Mouse (Mus musculus) kidney, postnatal 36 days (tissue): Measurements from ENCODE around the gene Arid2.
A peak's percentile ranks its signal among the peaks of the same experiment; 100 is the strongest.

ENCODE experiments used
- DNase-seq, 2 experiments: peaks; one replicate each; pipeline ENCODE4 v3.0.0; 2021 to 2022; ENCODE audit warnings: mixed read lengths in 2 of 2

The Arid2 gene

DNA sequence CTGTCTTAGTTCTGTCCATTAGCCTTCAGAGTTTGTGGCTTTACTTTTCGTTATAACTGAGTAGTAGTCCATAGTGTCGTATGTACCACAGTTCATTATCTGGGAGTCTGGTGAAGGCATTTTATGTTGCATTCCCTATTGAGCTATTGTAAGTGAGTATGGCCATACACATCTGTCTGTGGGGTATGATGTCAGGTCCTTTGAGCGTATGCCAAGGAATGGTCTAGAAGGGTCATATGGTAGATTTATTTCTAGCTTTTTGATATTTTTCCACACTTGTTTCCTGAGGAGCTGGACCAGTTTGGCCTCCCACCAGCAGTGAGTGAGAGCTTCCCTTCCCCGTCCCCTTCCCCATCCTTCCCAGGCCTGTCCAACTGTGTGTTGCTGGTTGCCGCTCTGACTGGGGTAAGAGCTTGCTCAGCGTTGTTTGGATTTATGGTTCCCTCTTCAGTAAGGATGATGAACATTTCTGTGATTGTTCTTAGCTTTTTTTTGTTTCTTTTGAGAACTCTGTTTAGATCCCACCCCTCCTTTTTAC lies 58.1 kb downstream of the Arid2 start:
- no peak for DNase-seq

DNA sequence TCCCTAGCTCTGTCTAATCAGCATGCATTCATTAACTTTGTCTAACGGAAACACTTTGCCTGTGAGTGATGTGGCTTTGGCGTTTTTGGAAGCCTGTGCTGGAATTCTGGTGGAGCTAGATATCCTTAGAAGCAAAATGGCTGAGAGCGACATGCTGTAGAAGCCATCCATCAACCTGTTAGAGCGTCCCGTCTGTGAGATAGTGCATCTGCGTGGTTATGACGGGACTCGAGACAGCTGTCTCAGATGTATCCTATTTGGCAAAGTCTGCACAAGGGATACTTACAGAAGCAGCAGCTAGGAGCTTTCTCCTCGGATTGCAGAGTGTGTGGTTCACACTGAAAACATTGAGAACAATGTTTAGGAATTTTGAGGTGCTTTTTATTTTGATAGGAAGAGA lies 64.1 kb downstream of the Arid2 start:
- no peak for DNase-seq

DNA sequence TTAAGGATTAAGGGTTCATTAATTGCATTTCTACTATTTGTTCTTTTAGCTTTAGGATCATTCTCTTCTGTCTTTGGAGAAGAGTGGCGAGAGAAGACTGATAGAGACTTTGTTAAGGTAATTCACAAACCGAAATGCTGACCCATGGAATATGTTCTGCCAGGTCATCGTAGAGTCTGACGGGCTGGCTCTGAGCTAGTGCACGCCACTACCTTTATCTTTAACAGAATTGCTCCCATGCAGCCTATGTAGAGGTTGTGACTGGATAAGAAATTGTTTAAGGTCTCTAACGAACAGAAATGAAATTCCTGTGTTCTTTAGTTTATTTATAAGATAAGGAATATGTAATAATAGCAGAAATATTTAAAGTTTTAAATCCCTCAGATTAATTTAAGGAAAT lies 71.6 kb downstream of the Arid2 start:
- DNase-seq = no peak

DNA sequence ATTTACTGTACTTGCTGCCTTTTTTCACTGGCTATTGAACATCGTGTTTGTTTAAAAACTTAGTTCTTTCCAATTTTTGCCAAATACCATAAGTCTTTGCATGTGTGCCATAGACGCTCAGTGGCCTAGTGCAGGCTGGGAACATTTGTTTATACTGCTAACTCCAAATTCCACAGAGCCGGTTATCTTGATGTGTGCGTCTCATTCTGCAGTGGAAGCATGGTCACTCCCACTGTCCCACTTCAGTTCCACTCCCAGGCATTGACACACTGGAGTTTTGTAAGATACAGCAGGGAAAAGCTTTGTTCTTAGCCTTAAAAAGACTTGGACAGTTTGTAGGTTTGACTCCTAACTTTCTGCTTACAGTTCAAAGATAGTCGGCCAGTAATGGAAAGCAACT lies 73.3 kb downstream of the Arid2 start:
- DNase-seq = no peak

DNA sequence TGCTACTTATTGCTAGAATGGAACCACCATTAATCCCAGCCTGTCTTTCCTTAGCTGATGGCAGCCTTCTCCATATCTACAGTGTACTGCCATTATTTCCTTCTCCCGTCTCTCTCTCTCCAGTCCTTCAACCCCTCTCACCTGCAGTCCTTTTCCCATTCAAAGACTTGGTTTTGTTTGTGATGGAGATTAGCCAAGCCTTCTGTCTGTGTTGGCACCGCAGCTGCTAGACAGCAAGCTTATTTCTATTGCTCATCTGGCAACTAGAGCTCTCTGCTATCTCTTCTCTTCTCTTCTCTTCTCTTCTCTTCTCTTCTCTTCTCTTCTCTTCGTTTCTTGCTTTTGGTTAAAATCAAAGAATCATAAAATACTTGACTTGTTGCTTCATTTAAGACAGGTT lies 78.0 kb downstream of the Arid2 start:
- DNase-seq = no peak

DNA sequence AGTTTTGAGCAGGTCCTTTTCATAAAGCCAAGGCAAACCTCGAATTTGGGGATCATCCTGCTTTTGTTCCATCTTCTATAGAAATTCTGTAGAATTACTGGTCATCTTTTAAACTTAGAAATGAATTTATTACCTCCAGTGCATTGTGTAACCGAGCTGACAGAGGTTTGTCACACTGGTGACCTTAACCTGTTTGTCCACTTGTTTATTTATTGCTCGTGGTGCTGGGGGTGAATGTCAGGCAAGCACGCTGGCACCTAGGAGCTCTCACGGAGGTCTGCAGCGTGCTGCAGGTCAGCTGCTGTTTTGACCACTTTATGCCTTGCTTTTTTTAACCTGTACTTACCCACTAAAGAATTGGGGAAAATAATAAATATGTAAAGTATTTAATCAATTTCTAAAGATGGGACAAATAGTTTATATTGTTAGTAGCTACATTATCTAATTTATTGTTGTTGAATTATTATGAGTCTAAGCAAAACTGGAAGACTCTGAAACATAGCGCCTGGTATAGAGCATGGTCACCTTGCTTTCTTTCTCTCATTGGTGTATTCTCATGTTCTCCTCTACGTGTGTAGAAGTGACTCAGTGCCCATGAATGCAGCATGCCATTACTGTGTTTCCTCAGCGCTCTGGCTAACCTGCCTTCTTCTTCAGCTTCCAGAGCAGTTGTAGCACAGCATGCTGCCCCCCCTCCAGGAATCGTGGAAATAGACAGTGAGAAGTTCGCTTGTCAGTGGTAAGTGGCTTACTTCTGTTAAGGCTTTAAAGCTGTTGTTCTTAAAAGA lies 79.1 kb downstream of the Arid2 start:
- DNase-seq = no peak

DNA sequence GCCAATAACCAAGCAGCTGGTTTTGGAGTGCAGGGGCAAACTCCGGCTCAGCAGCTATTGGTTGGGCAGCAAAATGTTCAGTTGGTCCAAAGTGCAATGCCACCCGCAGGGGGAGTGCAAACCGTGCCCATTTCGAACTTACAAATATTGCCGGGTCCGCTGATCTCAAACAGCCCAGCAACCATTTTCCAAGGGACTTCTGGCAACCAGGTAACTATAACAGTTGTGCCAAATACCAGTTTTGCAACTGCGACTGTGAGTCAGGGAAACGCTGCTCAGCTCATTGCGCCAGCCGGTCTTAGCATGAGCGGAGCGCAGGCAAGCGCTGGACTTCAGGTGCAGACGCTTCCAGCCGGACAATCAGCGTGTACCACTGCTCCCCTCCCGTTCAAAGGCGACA lies 84.0 kb downstream of the Arid2 start:
- DNase-seq = no peak

DNA sequence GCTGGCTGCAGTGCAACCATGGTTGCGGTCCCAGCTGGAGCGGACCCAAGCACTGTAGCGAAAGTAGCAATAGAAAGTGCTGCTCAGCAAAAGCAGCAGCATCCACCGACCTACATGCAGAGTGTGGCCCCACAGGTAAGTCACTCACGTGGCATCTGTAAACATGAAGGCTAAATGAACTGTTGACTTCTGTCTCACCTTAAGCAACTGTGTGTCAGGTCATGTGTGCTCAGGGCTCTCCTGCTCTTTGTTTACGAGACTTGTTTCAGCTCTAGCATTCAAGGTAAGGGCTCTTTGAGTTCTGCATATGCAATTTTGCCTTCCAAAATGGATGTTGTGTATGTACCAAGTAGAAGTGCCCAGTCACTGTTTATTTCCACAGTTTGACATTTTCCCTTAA lies 85.3 kb downstream of the Arid2 start:
- DNase-seq = no peak

DNA sequence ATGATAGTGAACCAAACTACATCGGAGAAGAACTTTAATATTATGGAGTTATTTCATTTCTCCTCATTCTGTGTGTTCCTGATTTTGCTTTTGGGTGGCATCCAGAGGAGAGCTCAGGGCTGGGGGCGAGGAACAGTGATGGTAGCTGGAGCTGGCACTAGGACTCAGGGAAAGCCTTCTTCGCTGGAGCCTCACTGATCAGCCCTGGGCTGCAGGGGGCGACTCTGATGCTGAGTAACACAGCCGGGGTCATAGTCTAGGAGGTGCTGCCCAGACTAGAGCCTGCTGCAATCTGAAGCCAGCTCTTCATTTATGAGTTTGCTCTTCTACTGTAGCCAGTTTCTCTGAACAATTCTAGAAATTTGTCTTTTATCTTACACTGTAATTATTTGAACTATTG lies 85.8 kb downstream of the Arid2 start:
- DNase-seq = peak; percentile 26 to 68

DNA sequence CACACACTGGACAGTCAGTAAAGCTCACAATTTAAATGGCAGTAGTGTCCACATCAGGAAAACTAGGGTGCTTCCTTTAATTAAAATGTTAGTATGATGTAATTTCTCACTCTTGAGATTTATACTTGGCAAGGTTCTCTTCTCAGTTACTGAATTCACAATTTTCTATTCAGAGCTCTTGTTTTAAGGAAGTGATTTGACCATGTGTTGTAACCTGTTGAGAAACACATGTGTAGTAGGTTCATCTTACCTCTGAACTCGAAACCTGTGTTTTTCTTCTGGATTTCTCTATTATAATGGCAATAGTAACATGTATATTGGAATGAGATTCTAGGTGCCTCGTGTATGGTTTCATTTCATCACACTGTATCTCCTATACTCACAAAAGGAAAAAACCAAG lies 88.9 kb downstream of the Arid2 start:
- DNase-seq = no peak

DNA sequence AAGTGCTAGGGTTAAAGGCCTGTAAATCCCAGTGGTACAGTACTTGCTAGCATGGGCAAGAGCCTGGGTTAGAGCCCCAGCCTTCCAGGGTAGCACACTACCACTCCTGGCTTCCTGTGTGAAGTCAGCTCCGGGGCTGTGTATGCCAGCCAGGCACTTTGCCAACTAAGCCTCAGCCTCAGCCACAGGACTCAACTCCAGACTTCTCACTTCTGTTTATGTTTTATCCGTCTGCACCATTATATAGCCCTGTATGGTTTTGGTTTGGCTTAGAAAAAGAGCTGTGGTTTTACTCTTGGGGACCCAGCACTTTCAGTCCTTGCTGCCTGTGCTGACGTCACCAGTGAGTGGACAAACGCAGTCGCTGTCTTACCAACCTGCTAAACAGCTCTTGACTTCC lies 89.9 kb downstream of the Arid2 start:
- peak; percentile 12 to 48 for DNase-seq

DNA sequence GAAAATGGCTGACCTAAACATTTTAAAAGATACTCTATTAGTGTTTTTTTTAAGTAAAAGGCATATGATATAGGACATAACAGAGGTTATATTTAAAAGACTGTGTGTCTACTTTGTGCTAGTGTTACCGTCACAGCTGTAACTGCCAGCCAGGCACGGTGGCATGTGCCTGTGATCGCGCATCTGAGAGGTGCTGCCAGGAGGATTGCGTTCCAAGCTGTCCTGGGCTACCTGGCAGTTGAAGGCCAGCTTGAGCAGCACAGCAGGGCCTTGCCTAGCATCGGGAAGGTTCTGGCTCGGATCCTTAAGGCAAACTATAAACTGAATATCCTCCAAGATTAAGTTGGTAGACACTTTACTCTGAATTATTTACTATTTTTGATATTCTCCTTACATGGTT lies 90.4 kb downstream of the Arid2 start:
- DNase-seq = no peak

DNA sequence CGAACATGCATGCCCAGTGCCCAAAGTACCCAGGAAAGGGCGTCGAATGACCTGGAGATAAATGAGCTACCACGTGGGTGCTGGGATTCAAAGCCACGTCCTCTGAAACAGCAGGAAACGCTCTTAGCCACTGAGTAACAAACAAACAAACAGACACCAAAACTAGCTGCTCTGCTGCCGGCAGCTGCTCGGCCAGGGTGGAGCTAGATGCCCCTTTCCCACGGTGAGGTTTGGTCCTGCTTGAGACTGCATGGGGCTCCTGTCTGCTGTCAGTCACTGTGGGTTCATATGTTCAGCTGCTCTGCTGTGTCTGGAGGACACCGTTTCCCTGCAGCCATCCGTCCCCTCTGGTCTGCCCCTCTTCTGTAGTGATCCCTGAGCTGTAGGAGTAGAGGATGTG lies 94.9 kb downstream of the Arid2 start:
- DNase-seq = no peak

DNA sequence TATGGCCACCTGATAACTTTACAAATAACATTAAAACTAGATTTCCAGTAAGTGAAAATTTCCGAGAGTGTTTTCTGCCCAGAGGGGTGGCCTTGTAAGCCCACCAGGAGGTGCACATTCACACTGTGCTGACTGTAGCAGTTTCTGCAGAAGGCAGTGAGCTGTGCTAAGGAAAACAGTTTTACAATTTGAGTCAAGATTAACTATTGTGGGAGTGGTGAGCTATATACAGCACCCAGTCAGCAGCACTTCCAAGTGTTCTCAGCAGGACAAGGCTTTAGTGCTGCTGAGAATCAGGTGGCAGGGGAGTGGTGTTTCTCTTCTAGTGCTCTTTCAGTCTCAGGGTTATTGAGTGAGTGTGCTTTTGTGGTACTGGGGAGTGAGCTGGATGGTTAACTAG lies 101.2 kb downstream of the Arid2 start:
- DNase-seq = no peak

DNA sequence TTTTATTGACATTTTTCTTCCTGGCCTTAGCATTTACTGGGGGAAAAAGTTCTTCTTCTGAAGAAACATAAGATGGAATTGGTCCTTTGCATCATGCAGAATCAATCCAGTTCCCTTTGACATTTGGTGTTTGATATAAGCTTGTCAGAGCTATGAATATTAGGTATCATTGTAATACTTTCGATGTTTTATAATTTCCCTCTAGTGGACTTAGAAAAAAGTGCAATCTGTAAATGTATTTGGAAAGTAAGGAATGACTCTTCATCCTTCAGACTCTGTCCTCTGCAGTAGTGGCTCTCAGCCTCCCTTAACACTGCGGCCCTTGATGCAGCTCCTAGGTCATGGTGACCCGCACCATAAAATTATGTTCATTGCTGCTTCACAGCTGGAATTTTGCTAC lies 105.6 kb downstream of the Arid2 start:
- no peak for DNase-seq

DNA sequence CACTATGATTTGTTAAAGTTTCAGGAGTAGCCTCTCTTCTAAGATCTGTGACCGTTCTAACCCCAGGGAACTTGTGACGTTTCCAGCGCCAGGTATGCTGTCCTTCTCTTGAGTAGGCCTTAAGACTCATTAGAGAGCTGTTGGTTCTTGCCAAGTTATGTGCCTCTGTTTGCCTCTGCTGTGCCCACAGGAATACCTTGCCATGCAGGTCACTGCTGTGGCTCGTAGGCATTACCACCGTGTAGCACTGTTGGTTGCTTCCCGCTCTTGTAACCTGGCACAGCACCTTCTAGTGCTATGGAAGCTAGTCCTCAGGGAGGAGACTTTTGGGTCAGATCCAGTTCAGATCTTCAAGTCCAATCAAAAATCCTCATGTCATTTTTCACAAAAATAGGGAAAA lies 107.8 kb downstream of the Arid2 start:
- no peak for DNase-seq

DNA sequence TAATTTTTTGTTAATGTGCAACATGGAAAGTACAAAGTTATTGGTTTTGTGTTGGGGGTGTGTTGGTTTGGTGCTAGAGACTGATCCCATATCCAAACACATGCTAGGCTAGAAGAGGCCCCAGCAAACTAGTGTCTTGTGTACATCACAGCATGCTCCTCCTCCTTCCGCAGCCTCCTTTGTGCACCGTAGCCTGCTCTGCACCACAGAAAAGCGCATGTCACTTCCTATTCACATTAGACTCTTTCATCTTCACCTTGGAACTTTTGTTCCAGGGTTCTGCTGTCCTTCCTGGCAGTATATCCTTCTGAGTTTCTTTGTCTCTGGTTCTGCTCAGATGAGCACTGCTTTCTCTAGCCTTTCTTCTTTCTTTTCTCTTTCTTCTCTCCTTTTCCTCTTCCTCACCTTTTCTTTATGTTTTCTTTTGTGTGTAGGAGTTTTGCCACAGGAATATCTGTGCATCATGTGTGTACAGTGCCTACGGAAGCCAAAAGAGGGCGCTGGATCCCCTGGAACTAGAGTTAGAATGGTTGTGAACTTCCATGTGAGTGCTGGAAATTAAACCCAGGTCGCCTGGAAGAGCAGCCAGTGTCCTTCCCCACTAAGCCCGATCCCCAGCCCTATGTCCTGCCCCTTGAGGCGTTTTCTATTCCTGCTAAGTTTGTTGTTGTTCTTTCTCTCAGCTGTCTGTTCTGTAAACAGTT lies 109.5 kb downstream of the Arid2 start:
- DNase-seq = no peak

DNA sequence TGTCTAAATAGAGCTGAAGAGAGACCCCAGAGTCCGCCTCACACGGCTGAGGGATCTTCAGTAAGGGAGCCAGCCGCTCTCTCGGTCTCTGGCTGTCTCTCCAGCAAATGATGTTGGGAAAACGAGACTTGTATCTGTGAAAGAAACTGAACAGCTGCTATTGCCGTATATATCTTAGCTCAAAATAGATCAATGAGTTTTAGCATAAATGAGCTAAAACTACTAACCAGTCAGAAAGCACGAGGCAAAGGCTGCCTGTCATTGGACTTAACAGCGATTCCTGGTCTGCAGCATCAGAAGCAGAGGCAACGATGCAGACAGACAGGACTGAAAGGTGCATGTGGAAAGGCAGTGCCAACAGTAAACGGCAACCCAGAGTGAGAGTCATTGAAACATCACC lies 111.0 kb downstream of the Arid2 start:
- DNase-seq = no peak

DNA sequence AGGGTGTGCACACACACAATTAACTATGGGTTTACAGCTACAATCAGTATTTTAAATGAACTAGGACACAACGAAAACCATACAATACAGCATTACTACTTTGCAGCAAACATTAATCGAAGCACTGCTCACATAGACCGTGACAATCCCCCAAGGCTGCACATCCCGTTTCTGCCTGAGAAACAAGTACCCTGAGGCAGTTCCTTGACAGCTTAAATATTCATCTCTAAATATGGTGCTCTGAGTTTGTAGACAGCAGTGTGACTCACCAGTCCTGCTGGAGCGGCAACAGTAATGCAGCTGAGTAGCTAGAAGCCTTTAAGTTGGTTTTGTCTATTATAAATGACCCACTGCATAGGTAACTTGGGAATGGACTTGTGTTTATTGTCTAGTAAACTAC lies 118.2 kb downstream of the Arid2 start:
- DNase-seq = no peak

DNA sequence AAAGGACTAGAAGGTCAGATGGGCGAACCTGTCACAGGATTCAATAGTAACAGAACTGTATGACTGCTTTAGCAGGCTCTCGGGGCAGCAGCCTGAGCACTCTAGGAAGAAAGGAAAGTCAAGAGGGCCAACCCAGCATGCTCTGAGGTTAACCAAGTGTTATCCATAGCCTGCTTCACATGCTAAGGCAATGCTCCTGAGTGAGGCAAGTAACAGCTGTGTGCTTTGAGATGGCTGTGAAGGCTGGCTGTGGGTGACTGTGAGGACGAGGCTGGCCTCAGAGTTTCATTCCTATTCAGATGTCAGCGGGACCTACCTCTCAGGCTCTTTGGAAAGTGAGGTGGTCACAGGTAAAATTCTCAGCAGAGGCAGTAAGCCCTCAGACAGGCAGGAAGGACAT lies 118.9 kb downstream of the Arid2 start:
- no peak for DNase-seq

DNA sequence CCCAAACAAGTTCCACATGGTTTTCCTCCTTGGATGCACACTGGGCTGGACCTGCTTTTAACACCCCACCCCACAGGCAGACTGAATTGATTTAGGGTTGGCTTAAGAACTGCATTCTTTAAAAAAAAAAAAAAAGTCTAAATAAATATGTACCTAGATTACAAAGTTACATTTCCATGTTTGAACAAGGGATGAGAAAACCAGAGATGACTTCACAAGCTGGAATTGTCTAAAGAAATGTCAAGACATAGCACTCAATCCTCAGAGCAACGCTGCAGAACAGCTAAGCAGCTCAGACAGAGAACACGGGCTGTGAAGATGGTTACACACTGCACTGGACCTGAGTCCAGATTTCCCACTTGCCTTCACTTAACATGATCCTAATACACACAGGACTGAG lies 119.8 kb downstream of the Arid2 start:
- DNase-seq = no peak

DNA sequence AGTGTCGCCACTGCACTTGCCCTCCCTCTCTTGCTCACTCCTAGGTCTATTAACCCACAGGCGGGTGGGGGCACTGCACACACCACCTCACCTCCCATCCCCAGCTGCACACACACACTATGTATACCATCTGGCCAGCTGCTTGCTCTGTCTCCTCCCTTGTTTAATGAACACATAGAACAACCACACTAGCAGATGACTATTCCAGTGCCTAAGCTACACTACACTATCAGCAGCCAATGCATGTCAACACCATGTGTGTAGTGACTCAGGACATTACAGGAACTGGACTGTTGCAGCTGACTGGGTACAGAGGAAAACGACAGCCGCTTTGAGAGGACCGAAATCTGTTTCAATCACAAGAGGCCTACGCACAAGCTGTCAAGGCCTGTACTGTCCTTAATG lies 121.4 kb downstream of the Arid2 start:
- DNase-seq = no peak

DNA sequence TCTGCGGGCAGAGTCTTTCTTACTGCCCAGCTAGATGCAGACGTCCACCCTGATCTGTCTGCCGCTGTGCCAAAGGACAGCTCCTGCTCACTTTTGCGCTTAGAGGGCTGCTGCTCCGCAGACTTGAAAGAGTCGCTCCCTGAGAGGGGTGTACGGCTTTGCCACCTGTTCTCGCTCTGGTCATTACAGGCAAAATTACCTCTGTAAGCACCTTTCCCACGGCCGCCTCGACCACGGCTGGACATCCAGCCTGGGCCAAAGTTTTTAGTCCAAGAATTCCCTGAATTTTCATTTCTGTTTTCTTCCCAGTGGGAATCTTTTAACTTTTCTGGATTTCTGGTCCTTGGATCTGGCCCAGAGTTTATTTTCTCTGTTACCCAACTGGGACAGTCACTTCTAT lies 130.8 kb downstream of the Arid2 start:
- DNase-seq = no peak

DNA sequence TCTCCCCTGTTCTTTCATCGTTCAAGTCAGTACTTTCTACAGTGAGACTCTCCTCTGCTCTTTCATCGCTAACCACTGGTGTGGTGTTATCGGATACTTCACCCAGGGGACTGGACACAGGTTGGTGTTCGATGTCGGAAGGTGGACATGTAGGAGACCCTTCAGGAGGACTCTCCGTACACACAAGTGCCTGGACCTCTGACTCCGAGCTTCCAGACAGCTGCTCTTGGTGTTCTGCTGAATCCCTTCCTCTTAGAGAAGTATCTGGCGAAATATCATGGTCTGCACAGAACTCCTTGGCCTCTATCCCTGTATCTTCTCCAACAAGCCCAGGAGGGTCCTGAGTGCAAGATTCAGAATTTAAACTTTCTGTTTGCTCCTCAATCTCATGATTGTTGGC lies 132.6 kb downstream of the Arid2 start:
- no peak for DNase-seq

DNA sequence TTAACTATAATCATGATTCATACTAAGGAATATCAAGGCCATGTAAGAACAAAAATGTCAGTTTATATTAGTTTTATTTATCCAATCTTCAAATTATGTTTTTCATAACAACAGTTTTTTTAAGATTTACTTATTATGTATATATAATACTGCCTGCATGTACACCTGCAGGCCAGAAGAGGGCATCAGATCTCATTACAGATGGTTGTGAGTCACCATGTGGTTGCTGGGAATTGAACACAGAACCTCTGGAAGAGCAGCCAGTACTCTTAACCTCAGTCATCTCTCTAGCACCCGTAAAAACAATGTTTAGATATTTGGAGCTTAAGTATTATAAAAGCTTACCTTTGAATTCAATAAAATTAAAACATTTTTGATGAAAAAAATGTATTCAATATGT lies 146.9 kb downstream of the Arid2 start:
- no peak for DNase-seq
